Mouse (Mus musculus): ENCODE results near the gene Dnm2. TPM values are rescaled to one million over a fixed set of nuclear protein-coding genes. Genes with fewer than 3 reads are reported as not detected.

Dnm2 gene
- polyA plus RNA-seq, 1 experiment from 2014 or later: 72.7 TPM

GRCm38 (mm10) chr9:21419646-21420045, 5.1 kb upstream of the Dnm2 start:
- H3K36me3 ChIP-seq (ENCODE audit: control insufficient read depth, insufficient read depth, low read length): peaks cover 51% of the 10 kb centered on the region
- WGBS: 75% methylated on average over 2 of the region's 2 CpGs

GRCm38 (mm10) chr9:21425556-21425945, 843 bp downstream of the Dnm2 start:
- H3K9ac ChIP-seq (ENCODE audit: low read depth, low read length): peak overlapping the region; percentile 92
- DNase-seq (ENCODE audit: low spot score) (no peak), ATAC-seq (replicated peaks; ENCODE audit: low FRiP score) (no peak)
- peaks cover 20% of the 10 kb centered on the region for H3K4me1 ChIP-seq (replicated peaks; ENCODE audit: control insufficient read depth, insufficient read depth, low read length)
- peak overlapping the region; percentile 53; the same call in 1 of the 2 replicates for H3K27ac ChIP-seq (ENCODE audit: low read depth, low read length)
- H3K9me3 ChIP-seq (ENCODE audit: control insufficient read depth, low read length): no peaks in the 10 kb centered on the region
- peak overlapping the region; percentile 81 for H3K4me3 ChIP-seq (ENCODE audit: low read depth, low read length)
- no peaks in the 10 kb centered on the region for H3K27me3 ChIP-seq (replicated peaks; ENCODE audit: control insufficient read depth, insufficient read depth, low read length)
- H3K4me2 ChIP-seq: peak overlapping the region; percentile 96
- H3K36me3 ChIP-seq (ENCODE audit: control insufficient read depth, insufficient read depth, low read length): peaks cover 19% of the 10 kb centered on the region
- 4% methylated on average over 6 of the region's 6 CpGs for WGBS

More at GRCm38 (mm10) chr9:21419646-21420045, 5.1 kb upstream of the Dnm2 start:
- no peaks in the 10 kb centered on the region for H3K4me1 ChIP-seq (replicated peaks; ENCODE audit: control insufficient read depth, insufficient read depth, low read length)
- no peak overlapping the region for H3K4me3 ChIP-seq (ENCODE audit: low read depth, low read length)
- ATAC-seq (replicated peaks; ENCODE audit: low FRiP score): no peak
- no peaks in the 10 kb centered on the region for H3K9me3 ChIP-seq (ENCODE audit: control insufficient read depth, low read length)
- no peak overlapping the region for H3K4me2 ChIP-seq
- H3K9ac ChIP-seq (ENCODE audit: low read depth, low read length): no peak overlapping the region
- H3K27ac ChIP-seq (ENCODE audit: low read depth, low read length): no peak overlapping the region
- no peak for DNase-seq (ENCODE audit: low spot score)
- no peaks in the 10 kb centered on the region for H3K27me3 ChIP-seq (replicated peaks; ENCODE audit: control insufficient read depth, insufficient read depth, low read length)

GRCm38 (mm10) chr9:21426013-21426412, 1.3 kb downstream of the Dnm2 start:
- no peak for DNase-seq (ENCODE audit: low spot score)
- Histone ChIP-seq H3K9me3 (ENCODE audit: control insufficient read depth, low read length) (no peaks in the 10 kb centered on the region), H3K4me3 (ENCODE audit: low read depth, low read length) (peak overlapping the region; percentile 81), H3K4me2 (peak overlapping the region; percentile 96), H3K9ac (ENCODE audit: low read depth, low read length) (peak overlapping the region; percentile 92), H3K36me3 (ENCODE audit: control insufficient read depth, insufficient read depth, low read length) (peaks cover 15% of the 10 kb centered on the region; the same call in 1 of the 2 replicates), H3K4me1 (replicated peaks; ENCODE audit: control insufficient read depth, insufficient read depth, low read length) (peaks cover 20% of the 10 kb centered on the region), H3K27me3 (replicated peaks; ENCODE audit: control insufficient read depth, insufficient read depth, low read length) (no peaks in the 10 kb centered on the region), H3K27ac (ENCODE audit: low read depth, low read length) (peak overlapping the region; percentile 53; the same call in 1 of the 2 replicates)
- WGBS: 14% methylated on average over 1 of the region's 1 CpGs
- no peak for ATAC-seq (replicated peaks; ENCODE audit: low FRiP score)

- DNase-seq (ENCODE audit: low spot score) (no peak), ATAC-seq (replicated peaks; ENCODE audit: low FRiP score) (no peak)
- H3K9me3 ChIP-seq (ENCODE audit: control insufficient read depth, low read length): no peaks in the 10 kb centered on the region
- peak overlapping the region; percentile 81 for H3K4me3 ChIP-seq (ENCODE audit: low read depth, low read length)
- H3K4me2 ChIP-seq: peak overlapping the region; percentile 96
- H3K4me1 ChIP-seq (replicated peaks; ENCODE audit: control insufficient read depth, insufficient read depth, low read length): peaks cover 25% of the 10 kb centered on the region
- no peaks in the 10 kb centered on the region for H3K27me3 ChIP-seq (replicated peaks; ENCODE audit: control insufficient read depth, insufficient read depth, low read length)
- H3K36me3 ChIP-seq (ENCODE audit: control insufficient read depth, insufficient read depth, low read length): peaks cover 10% of the 10 kb centered on the region; the same call in 1 of the 2 replicates
- peak overlapping the region; percentile 92 for H3K9ac ChIP-seq (ENCODE audit: low read depth, low read length)
- 38% methylated on average over 2 of the region's 2 CpGs for WGBS
- H3K27ac ChIP-seq (ENCODE audit: low read depth, low read length): no peak overlapping the region
Observed at GRCm38 (mm10) chr9:21426525-21426924, 1.8 kb downstream of the Dnm2 start.

GRCm38 (mm10) chr9:21427773-21428172, 3.1 kb downstream of the Dnm2 start:
- Histone ChIP-seq H3K4me1 (replicated peaks; ENCODE audit: control insufficient read depth, insufficient read depth, low read length) (peaks cover 25% of the 10 kb centered on the region), H3K4me3 (ENCODE audit: low read depth, low read length) (no peak overlapping the region), H3K27me3 (replicated peaks; ENCODE audit: control insufficient read depth, insufficient read depth, low read length) (no peaks in the 10 kb centered on the region), H3K9ac (ENCODE audit: low read depth, low read length) (no peak overlapping the region), H3K27ac (ENCODE audit: low read depth, low read length) (no peak overlapping the region), H3K9me3 (ENCODE audit: control insufficient read depth, low read length) (no peaks in the 10 kb centered on the region), H3K36me3 (ENCODE audit: control insufficient read depth, insufficient read depth, low read length) (peaks cover under 1% of the 10 kb centered on the region; the same call in 1 of the 2 replicates), H3K4me2 (no peak overlapping the region)
- DNase-seq (ENCODE audit: low spot score) (no peak), ATAC-seq (replicated peaks; ENCODE audit: low FRiP score) (no peak)
- WGBS: 88% methylated on average over 2 of the region's 2 CpGs

GRCm38 (mm10) chr9:21428178-21428577, 3.5 kb downstream of the Dnm2 start:
- Histone ChIP-seq H3K9ac (ENCODE audit: low read depth, low read length) (no peak overlapping the region; the same call in 1 of the 2 replicates), H3K9me3 (ENCODE audit: control insufficient read depth, low read length) (no peaks in the 10 kb centered on the region), H3K4me3 (ENCODE audit: low read depth, low read length) (no peak overlapping the region), H3K4me2 (no peak overlapping the region), H3K4me1 (replicated peaks; ENCODE audit: control insufficient read depth, insufficient read depth, low read length) (peaks cover 25% of the 10 kb centered on the region), H3K27ac (ENCODE audit: low read depth, low read length) (no peak overlapping the region), H3K27me3 (replicated peaks; ENCODE audit: control insufficient read depth, insufficient read depth, low read length) (no peaks in the 10 kb centered on the region), H3K36me3 (ENCODE audit: control insufficient read depth, insufficient read depth, low read length) (no peaks in the 10 kb centered on the region)
- DNase-seq (ENCODE audit: low spot score): no peak
- no peak for ATAC-seq (replicated peaks; ENCODE audit: low FRiP score)
- 88% methylated on average over 6 of the region's 6 CpGs for WGBS

- H3K4me1 ChIP-seq (replicated peaks; ENCODE audit: control insufficient read depth, insufficient read depth, low read length): peaks cover 27% of the 10 kb centered on the region
- no peak for ATAC-seq (replicated peaks; ENCODE audit: low FRiP score)
Observed at GRCm38 (mm10) chr9:21430724-21431123, 6.0 kb downstream of the Dnm2 start.

GRCm38 (mm10) chr9:21432066-21432465, 7.4 kb downstream of the Dnm2 start:
- ATAC-seq (replicated peaks; ENCODE audit: low FRiP score) (no peak), DNase-seq (ENCODE audit: low spot score) (no peak)
- WGBS: 88% methylated on average over 7 of the region's 7 CpGs

More at GRCm38 (mm10) chr9:21430724-21431123, 6.0 kb downstream of the Dnm2 start:
- H3K4me2 ChIP-seq: no peak overlapping the region
- 80% methylated on average over 7 of the region's 7 CpGs for WGBS
- no peak overlapping the region for H3K4me3 ChIP-seq (ENCODE audit: low read depth, low read length)
- H3K9me3 ChIP-seq (ENCODE audit: control insufficient read depth, low read length): no peaks in the 10 kb centered on the region
- no peaks in the 10 kb centered on the region for H3K36me3 ChIP-seq (ENCODE audit: control insufficient read depth, insufficient read depth, low read length)
- H3K9ac ChIP-seq (ENCODE audit: low read depth, low read length): no peak overlapping the region
- no peak for DNase-seq (ENCODE audit: low spot score)
- H3K27ac ChIP-seq (ENCODE audit: low read depth, low read length): no peak overlapping the region
- no peaks in the 10 kb centered on the region for H3K27me3 ChIP-seq (replicated peaks; ENCODE audit: control insufficient read depth, insufficient read depth, low read length)

GRCm38 (mm10) chr9:21433766-21434165, 9.1 kb downstream of the Dnm2 start:
- Histone ChIP-seq H3K4me1 (replicated peaks; ENCODE audit: control insufficient read depth, insufficient read depth, low read length) (peaks cover 39% of the 10 kb centered on the region), H3K9ac (ENCODE audit: low read depth, low read length) (no peak overlapping the region), H3K27me3 (replicated peaks; ENCODE audit: control insufficient read depth, insufficient read depth, low read length) (no peaks in the 10 kb centered on the region), H3K9me3 (ENCODE audit: control insufficient read depth, low read length) (no peaks in the 10 kb centered on the region), H3K36me3 (ENCODE audit: control insufficient read depth, insufficient read depth, low read length) (no peaks in the 10 kb centered on the region), H3K4me2 (no peak overlapping the region), H3K27ac (ENCODE audit: low read depth, low read length) (no peak overlapping the region), H3K4me3 (ENCODE audit: low read depth, low read length) (no peak overlapping the region)
- DNase-seq (ENCODE audit: low spot score): no peak
- ATAC-seq (replicated peaks; ENCODE audit: low FRiP score): no peak
- 94% methylated on average over 8 of the region's 8 CpGs for WGBS

More at GRCm38 (mm10) chr9:21432066-21432465, 7.4 kb downstream of the Dnm2 start:
- Histone ChIP-seq H3K9ac (ENCODE audit: low read depth, low read length) (no peak overlapping the region), H3K4me1 (replicated peaks; ENCODE audit: control insufficient read depth, insufficient read depth, low read length) (peaks cover 29% of the 10 kb centered on the region), H3K27ac (ENCODE audit: low read depth, low read length) (no peak overlapping the region), H3K9me3 (ENCODE audit: control insufficient read depth, low read length) (no peaks in the 10 kb centered on the region), H3K36me3 (ENCODE audit: control insufficient read depth, insufficient read depth, low read length) (no peaks in the 10 kb centered on the region), H3K27me3 (replicated peaks; ENCODE audit: control insufficient read depth, insufficient read depth, low read length) (no peaks in the 10 kb centered on the region), H3K4me2 (no peak overlapping the region), H3K4me3 (ENCODE audit: low read depth, low read length) (no peak overlapping the region)

All from liver, embryonic 11.5 days (tissue).